Mouse (Mus musculus) left cerebral cortex, postnatal 36 days (tissue): ENCODE results near the gene Cecr2. TPM values are rescaled to one million over a fixed set of nuclear protein-coding genes. Genes with fewer than 3 reads are reported as not detected.

Experiments
- DNase-seq, 2 experiments: peaks; one replicate each; pipeline ENCODE4 v3.0.0; 2021 to 2022; ENCODE audit warnings: low spot score in 2 of 2, mixed read lengths in 1 of 2
- intact Hi-C: fragments of 180-260 bp; cut with DNase I; formaldehyde crosslinking; loops from one replicate; pipeline ENCODE4 v1.15.1; 2025
- total RNA-seq, 2 experiments: library from RNA; stranded (reverse); gene quantifications; 2 replicates each; pipeline ENCODE4 v1.2.3; 2021

The Cecr2 gene
- total RNA-seq, 2 experiments from 2014 or later = 3.7 to 3.9 TPM

DNA sequence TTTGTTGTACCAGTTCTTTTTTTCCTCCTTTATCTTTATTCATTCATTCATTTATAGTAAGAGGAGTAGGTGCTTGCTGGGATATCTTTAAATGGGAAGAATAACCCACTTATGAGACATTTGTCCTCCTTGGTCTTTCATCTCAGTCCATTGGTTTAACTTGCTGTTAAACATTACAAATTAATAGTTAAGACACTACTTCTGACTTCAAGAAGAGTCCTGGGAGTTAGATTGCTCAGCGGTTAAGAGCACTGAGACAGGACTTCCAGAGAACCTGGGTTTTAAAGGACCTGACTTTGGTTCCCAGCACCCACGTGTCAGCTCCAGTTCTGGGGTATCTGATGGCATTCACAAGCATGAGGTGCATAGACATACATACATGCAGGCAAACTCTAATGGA is 80.2 kb downstream of the Cecr2 start:
- intact Hi-C loops = no loop called here
- DNase-seq = no peak

DNA sequence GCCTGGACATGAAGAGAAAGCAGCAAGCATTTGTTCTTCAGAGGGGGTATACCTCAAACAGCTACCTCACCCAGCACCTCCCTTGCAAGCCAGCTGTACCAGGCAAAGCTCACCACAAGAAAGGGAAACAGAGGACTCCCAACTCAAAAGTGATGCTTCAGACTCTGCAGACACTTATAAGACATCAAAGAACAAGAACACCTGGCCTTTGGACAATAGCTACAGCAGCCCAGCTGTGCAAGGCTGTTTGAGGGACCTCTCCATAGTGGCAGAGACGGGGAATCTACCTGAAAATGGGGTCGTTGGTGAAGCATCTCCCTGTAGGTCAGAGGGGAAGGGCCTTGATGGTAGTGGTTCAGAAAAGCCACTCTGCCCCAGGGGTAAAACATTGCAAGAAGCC is 95.0 kb downstream of the Cecr2 start:
- intact Hi-C loops = no loop called here
- no peak for DNase-seq

DNA sequence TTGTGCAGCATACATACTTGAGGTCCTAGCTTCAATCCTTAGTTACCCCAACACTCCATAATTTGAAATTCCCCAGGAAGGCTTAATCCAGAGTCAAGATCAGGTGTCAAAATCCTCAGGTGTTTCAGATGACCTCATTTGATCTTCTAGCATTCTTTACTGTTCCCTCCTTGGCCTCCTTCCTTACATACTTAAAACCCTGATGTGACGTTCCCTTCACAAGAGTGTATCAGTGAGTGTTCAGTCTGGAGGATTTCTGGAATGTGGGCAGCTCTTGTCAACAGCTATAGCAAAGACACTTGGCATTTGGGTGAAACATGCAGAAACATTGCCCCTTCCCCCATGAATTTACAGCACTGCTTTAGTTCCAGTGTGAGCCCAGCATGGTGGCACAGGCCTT is 103.8 kb downstream of the Cecr2 start:
- DNase-seq = no peak
- intact Hi-C loops = no loop called here

DNA sequence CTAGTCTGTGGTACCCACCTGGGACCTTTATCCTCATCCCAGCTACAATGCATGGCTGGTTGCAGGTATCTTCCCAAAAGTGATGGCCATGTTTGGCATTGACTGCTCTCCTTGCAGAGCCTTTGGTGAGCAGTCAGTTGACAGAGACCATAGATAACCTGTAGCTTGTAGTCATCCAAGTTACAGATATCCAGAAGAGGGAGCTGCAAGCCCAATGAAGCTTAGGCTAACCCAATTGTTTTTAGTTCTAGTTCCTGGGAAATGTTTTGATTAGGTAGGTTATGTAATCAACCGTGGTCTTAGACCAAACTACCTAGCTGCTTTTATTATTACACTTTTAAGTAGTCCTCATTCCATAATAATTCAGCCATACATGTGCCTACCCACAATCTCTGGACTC is 105.2 kb downstream of the Cecr2 start:
- DNase-seq = no peak
- intact Hi-C loops = no loop called here

DNA sequence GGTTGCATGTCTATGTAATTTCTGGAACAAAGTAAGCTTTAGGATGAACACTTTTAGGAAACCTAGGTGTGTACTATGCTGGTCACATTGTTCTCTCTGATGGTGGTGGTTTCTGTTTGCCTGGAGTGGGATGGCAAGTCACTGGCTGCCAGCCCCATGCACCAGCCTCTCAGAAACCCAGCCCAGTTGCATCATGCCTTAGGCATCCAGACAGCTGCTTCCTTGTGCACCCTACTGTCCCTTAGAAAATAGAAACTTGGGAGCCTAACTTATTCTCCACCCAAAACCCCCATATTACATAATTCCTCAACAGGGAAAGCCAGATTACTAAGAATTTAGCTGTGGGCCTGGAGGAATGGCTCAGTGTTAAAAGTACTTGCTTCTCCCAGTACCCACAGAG is 105.9 kb downstream of the Cecr2 start:
- intact Hi-C loops = no loop called here
- DNase-seq = no peak

DNA sequence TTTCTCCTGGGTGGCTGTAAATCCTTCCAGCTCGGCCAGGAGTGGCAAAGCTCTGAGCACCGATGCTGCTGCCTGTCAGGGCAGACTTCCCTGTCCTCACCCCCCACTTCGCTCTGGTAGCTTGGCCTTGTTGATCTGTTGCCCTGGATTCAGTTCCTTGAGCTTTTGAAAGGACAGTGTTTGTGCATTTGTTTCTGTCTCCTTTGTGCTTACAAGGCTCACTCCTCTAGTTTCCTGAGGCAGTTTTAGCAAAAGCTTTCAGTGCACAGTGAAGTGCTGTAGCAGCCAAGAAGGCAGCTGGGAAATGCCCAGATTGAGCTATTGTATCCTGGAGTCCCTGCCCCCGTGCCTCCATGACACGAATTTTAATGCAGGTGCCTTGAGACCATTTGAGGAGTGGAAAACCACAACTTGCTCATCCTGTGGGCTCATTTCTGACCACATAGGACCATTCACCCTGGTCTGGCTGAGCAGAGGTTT is 107.0 kb downstream of the Cecr2 start, which contains the start of gene Slc25a18:
Slc25a18 (plus strand) TSS at position 430 of the 480 bp plus-strand sequence.
- DNase-seq = peak; percentile 17 to 19
- intact Hi-C loops = no loop called here

DNA sequence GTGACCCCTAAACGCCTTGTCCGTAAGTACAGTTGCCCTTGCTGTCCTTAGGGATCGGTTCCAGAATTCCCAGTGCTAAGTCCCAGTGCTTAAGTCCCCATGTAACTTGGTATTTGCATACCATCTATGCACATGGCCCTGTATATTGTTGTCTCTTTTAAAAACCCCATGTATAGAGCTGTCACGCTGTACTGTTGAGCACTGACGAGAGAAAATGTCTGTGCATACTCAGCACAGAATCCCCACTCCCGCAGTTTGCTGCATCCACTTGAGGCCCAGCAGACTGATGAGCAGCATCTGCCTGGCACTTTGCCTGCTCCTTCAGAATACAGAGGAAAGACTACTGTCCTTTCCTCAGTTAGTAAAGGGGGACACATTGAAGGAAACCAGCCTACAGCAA is 107.6 kb downstream of the Cecr2 start:
- intact Hi-C loops = no loop called here
- no peak for DNase-seq

DNA sequence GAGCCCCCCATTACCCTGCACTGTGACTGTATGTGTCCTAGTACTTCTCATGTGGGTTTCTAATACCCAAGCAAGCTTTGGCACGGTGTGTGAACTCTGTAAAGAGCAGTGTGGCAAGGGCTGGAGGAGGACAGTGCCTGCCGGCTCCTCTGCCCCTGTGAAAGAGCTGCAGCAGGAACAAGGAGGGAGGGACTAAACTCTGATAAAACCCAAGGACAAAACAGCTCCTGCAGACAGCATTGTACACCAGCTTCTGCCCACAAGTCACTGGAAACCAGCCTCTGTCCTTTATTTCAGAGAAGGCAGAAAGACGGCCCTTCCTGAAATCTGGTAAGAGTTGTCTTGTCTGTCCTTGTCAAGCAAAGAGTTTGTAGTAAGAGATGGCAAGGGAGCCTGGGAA is 110.1 kb downstream of the Cecr2 start:
- DNase-seq = no peak
- intact Hi-C loops = no loop called here

DNA sequence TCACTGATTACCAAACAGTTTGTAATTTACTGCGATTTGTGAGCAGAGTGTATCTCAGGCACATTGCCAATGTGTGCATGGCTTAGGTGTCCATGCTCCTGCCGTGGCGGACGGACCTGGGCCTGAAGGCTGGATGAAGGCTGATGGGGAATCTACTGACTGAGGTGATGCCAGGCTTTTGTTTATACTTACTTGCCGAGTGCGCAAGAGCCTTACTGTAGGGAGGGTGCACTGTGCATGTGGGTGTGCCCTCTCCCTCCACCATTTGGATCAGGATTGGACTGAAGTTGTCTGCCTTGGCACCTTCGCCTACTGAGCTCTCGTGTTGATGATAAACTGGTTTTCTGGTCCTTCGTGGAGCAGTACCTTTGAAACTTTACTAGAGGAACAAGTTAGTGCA is 111.4 kb downstream of the Cecr2 start:
- intact Hi-C loops = no loop called here
- no peak for DNase-seq

DNA sequence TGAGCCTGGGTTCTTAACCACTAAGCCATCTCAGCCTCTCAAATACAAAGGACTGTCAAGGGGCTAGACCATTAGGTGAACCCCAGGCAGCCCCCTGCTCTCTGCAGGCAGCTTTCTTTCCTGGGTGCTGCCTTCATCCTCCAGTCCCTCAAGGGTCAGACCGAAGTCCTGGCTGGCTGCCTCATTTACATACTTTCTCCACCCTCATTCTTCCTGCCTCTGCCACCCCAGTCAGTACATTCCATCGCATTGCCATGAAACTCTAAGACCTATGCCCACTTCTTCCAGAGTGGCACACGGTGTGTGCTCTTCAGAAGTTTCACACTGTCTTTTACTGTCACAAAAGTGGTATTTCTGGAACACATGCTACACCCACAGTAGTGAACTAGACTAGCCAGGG is 112.1 kb downstream of the Cecr2 start:
- DNase-seq = no peak
- intact Hi-C loops = no loop called here

DNA sequence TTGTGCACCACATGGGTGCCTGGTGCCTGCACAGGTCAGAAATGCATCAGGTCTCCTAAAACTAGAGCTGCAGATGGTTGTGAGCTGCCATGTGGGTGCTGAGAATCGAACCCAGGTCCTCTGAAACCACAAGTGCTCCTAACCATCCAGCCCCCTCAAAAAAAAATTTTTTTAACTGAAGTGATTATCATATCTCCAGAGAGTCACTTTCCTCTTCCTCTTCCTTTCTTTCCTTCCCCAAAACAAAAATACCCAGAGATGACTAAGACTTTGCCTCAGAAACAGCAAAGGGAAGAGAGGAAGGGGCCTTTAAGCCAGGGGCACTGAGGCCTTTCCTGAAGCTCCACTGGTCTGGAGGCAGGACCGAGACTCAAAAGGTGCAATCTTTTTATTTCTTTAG is 116.8 kb downstream of the Cecr2 start:
- intact Hi-C loops = no loop called here
- DNase-seq = no peak

DNA sequence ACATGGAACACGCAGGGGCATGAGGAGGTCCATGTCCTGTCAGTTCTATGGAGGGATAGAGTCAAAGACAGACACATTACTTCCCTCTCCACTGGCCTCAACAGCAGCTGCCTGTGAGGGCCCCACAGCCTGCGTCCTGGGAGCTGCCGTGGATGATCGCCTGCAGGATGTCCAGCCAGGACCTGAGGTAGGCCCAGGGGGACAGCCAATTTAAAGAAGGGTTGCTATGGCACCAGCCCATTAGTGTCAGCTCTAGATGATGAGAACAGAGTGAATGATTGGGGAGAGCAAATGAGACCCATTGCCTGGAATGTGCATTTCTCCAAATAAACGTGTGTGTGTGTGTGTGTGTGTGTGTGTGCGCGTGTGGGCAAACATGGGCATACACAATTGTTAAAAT is 118.2 kb downstream of the Cecr2 start:
- intact Hi-C loops = no loop called here
- no peak for DNase-seq

DNA sequence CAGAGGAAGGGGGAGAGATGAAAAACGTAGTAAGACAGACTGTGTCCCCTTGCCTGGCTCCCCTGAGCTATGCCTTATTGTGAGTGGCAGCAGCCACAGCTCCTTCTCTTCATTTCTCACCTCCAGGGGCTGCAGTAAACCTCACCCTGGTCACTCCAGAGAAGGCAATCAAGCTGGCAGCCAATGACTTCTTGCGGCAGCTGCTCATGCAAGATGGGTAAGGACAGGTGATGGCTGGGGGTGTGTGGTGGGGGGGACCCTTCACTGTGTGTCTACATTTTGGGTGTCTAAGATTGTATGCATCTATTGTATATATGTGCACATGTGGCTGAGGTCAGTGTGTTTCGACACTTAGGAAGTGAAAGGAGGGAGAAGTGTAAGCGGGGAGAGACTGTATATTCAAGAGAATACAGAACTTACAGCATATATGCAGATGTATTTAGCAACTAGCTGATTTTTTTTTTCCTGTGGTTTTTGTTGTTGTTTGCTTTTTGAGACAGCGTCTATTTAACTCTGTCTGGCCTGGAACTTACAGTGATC is 122.0 kb downstream of the Cecr2 start:
- intact Hi-C loops = no loop called here
- no peak for DNase-seq

DNA sequence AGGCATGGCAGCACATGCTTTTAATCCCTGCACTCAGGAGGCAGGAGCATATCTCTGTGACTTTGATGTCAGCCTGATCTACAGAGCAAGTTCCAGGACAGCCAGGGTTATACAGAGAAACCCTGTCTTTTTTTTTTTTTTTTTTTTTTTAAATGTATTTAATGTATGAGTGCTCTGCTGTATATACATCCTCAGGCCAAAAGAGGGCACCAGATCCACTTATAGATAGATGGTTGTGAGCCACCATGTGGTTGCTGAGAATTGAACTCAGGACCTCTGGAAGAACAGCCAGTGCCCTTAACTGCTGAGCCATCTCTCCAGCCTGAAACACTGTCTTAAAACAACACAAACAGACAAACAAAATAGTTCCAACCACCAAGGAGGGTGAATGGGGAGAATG is 122.7 kb downstream of the Cecr2 start:
- intact Hi-C loops = no loop called here
- no peak for DNase-seq

DNA sequence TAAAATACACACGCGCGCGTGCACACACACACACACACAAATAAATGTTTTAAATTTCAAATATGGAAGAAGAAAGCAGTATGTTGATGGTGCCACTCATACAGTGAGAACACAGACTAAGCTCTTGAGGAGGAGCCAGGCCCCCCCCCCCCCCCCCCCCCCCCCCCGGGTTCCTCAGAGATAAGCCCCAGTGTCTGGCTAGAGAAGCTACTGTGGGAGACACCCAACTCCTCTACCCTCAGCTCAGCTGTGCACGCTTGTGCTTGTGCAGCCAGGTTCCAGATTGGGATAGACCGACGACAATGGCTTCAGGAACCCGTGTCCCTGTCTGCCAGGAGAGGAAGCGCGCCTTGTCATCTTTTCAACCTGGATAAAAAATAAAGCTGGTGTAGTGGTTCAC is 124.0 kb downstream of the Cecr2 start:
- intact Hi-C loops = no loop called here
- no peak for DNase-seq

DNA sequence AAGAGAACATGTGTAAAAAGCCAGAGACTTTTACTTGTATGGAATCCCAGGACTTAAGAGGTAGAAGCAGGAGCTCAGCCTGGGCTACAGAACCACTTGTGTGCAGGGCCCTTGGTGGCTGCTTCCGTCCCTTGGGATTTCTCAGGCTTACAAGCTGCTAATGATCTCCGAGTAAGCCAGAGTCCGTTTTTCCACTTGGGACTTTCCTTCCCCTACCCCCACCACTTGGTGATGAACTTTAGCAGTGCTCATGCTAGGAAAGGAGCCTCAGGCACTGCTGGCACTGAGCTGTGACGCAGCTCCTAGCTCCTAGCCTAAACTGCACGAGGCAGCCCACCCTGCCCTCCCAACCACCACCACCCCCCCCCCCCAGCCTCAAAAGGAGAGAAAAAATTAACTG is 124.5 kb downstream of the Cecr2 start:
- intact Hi-C loops = no loop called here
- no peak for DNase-seq

DNA sequence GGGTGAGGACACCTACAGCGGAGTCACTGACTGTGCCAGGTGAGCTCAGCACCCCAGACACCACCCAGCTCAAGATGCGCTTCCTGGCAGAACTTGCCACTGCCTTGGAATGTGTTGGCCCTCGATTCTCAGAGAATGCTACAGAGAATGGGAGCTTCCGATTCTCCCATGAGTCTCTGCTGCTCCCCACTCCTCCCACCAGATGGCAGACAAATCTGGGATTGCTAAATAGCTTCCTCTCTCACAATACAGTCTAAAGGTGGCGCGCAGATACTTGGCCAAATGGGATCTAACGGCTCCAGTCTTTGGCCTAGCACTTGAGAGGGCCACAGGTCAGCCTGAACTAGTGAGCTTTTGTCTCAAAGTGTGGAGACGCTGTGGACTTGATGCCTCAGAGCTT is 126.8 kb downstream of the Cecr2 start:
- intact Hi-C loops = no loop called here
- peak in 1 of 2 experiments; percentile 21 for DNase-seq

DNA sequence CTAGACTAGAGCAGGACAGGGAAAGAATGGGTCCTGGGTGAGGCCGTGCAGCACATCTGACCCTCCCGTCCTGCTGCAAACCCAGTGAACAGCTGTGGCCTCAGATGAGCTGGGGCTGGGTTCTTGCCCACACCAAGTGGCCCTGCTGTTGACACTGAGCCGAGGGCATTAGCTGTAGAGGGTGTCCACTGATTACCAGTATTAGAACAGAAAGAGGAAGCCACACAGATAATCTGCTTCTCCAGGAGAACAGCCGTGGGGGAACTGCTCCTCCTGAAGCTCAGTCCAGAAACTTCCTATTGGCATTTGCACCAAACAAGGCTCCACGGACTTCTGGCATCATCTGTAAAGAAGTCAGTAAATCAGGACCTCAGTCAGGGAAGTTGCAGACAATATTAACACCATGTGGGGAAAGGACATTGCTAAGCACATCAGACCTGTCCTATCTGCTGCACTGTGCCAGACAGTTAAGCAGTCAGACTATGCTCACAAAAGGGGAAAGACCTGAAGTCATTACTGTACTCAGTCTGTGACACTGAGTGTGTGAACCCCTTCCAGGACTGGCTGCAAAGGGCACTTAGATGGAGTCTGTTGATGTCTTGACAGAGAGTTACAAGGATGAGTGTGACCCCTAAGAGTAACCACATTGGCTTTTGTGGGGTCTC is 129.4 kb downstream of the Cecr2 start:
- no peak for DNase-seq
- intact Hi-C loops = no loop called here

DNA sequence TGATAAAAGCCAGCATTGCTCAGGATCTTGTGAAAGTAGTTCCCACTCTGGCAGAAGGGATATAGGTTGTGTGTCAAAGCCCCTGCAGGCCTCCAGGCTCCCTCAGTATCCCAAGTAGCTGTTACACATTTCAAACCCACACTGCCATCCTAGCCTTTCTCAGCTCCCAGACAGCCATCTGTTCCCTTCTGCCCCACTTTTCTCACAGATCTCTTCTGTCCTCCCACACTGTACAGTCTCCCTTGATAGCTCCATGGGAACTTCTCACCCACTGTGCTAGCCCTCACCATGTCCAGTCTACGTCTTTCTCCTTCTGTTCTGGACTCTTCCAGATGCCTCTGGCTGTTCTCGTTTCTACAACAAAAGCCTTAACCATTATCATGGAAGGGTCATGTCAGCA is 129.9 kb downstream of the Cecr2 start:
- intact Hi-C loops = no loop called here
- peak; percentile 45 to 57 for DNase-seq

DNA sequence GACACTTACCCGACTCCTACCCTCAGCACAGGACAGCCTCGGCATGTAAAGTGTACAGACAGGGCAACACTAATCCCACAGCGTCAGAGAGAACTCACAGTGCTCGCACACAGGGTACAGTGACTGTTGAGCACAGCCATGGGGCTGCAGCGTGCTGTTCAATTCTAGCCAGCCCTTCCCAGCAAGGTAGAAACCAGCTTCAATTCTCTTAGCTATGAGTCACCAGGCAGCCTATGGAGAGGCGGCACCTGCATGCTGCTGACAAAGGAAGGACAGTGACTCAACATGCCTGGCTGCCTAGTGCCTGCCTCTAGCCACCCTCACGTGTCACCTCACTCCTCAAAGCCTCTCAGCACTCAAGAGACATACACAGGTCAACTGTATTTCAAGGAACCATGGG is 131.8 kb downstream of the Cecr2 start:
- DNase-seq = peak; percentile 35 to 40
- intact Hi-C loops = no loop called here

DNA sequence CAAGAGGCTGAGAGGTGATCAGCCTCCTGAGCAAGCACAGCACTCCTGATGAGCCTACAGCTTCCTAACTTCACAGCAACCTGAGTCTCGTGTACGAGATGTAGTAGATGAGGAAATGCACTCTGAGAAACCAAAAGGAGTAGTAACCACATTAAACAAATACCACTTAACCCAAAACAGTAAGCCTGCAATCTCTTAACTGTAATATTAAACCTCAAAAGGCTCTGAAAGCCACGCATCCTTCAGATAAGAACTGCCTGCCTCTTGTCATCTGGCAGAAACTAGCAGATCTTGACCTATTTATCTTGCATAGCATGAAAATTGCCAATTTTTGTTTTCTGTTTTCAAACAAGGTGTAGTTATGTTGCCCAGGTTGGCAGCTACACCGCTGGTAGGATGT is 132.7 kb downstream of the Cecr2 start:
- intact Hi-C loops = no loop called here
- no peak for DNase-seq

DNA sequence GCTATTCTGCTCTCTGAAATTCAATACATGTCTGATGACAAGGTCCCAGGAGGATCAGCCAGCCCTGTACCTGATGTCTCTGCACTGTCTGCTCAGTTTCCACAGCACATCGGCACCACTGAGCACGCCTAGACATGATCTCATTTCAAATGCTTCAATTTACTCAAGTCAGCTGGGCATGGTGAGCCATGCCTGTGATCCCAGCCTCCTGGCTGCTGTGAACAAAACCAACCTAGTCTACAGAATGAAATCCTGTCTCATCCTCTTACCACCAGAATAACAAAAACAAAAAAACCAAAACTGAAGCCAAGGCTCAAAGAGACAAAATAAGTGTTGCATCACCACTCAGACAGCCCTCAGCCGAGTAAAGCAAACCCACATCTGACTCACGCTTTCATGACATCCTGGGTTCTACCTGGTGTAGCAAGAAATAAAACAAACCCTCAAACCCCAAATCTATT is 133.4 kb downstream of the Cecr2 start:
- no peak for DNase-seq

More for the DNA sequence above, 133.4 kb downstream of the Cecr2 start:
- intact Hi-C loops = no loop called here
